Mouse (Mus musculus) small intestine, adult 10 weeks (tissue): ENCODE results near the gene Spns3. TPM values are rescaled to one million over a fixed set of nuclear protein-coding genes. Genes with fewer than 3 reads are reported as not detected.

Experiments used
- polyA plus RNA-seq: library from polyadenylated mRNA; stranded (reverse); fragments of 350-450 nt; fragmentation: Illumina TruSeq; extraction: RNeasy Lipid Tissue Mini Kit (QIAGEN cat#74804); gene quantifications from one replicate; pipeline ENCODE4 v1.2.3, GENCODE M21; 2014; ENCODE audit warnings: low replicate concordance

Spns3 gene
- not detected for polyA plus RNA-seq

DNA sequence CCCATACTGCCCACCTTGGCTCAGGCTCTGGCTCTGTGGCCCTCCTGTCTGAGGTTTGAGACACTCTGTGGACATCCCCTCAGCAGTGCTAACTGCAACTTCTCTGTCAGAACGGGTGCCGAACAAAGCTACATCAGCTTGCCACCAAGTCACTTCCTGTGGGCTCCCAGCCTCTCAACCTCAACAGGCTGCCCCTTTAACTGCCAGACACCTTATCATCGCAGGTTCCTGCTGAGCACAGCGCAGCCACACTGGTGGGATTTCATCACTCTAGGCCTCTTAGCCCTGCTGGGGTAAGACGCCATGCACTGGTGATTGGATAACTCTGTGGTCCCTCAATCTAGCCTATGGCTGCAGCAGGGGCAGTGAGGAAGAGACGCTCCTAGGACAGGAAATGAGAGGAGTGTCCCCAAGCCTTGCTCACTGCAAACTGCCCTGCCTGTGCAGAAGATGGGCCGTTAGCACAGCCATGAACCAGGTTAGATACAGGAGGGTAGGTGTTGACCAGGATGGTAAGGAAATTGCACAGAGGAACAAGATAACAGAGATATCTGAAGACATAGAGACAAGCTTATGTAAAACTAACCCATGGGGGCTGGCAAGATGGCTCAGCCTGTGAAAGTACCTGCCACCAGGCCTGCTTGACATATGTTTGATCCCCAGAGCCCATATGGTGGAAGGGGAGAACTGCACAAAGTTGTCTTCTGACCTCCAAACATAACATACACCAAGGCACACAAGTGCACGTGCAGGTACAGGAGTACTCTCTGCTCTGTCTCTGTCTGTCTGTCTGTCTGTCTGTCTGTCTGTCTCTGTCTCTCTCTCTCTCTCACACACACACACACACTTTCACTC is at the start of gene Spns3:
Gene Spns3, minus strand, starts transcription at position 373 of the 855 bp plus-strand sequence.

GRCm38 (mm10) chr11:72489881-72490301 is 60.4 kb downstream of the Spns3 start, which contains the start of gene Spns2:
Gene Spns2, minus strand, starts transcription at chr11:72489904.

Other genes starting within 250 kb of the Spns3 start
- 56.3 TPM for gene Xaf1, start 248.9 kb downstream of the Spns3 start, polyA plus RNA-seq
- not detected for gene Fbxo39, start 236.1 kb downstream of the Spns3 start, polyA plus RNA-seq
- not detected for gene Tekt1, start 188.1 kb downstream of the Spns3 start, polyA plus RNA-seq
- gene Smtnl2, start 138.8 kb downstream of the Spns3 start, polyA plus RNA-seq, result 0.74 TPM
- 0.37 TPM for gene Ggt6, start 115.0 kb downstream of the Spns3 start, polyA plus RNA-seq
- gene Mybbp1a, start 109.2 kb downstream of the Spns3 start, polyA plus RNA-seq, result 13.8 TPM
- gene Spns2, start 60.6 kb downstream of the Spns3 start, polyA plus RNA-seq, result 2.1 TPM
- gene Ube2g1, start 56.8 kb upstream of the Spns3 start, polyA plus RNA-seq, result 132 TPM
- gene Ankfy1, start 139.5 kb upstream of the Spns3 start, polyA plus RNA-seq, result 39.9 TPM
- 10.0 TPM for gene Cyb5d2, start 245.6 kb upstream of the Spns3 start, polyA plus RNA-seq
- gene Zzef1, start 245.7 kb upstream of the Spns3 start, polyA plus RNA-seq, result 38.1 TPM